Mouse (Mus musculus) brain, embryonic 18.5 days (tissue): ENCODE results near the gene Eid2.

ENCODE experiments used
- DNase-seq: peaks from one replicate; pipeline ENCODE4 v3.0.0-alpha.2; 2012; ENCODE audit warnings: low read depth, low spot score

Gene Eid2

GRCm38 (mm10) chr7:28290638-28291590 lies 23.2 kb downstream of the Eid2 start, which contains the start of gene Selenov:
TSS of gene Selenov (minus strand) at chr7:28291186.
- no peak for DNase-seq

DNA sequence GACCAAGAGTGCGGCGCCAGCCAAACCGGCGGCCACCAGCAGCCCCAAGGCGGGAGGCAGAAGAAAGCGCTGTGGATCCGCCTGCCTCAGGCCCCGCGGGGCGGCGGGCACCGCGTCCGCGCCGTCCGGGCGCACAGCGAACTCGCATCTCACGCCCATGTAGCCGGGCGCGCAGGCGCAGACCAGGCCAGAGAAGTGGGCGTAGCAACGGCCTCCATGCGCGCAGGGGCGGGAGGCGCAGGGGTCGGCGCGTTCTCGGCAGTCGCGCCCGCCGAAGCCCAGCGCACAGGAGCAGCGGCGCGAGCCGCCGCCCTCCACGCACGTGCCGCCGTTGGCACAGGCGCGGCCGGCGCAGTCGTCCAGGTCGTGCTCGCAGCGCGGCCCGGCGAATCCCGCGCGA lies 26.8 kb downstream of the Eid2 start:
- DNase-seq = no peak

DNA sequence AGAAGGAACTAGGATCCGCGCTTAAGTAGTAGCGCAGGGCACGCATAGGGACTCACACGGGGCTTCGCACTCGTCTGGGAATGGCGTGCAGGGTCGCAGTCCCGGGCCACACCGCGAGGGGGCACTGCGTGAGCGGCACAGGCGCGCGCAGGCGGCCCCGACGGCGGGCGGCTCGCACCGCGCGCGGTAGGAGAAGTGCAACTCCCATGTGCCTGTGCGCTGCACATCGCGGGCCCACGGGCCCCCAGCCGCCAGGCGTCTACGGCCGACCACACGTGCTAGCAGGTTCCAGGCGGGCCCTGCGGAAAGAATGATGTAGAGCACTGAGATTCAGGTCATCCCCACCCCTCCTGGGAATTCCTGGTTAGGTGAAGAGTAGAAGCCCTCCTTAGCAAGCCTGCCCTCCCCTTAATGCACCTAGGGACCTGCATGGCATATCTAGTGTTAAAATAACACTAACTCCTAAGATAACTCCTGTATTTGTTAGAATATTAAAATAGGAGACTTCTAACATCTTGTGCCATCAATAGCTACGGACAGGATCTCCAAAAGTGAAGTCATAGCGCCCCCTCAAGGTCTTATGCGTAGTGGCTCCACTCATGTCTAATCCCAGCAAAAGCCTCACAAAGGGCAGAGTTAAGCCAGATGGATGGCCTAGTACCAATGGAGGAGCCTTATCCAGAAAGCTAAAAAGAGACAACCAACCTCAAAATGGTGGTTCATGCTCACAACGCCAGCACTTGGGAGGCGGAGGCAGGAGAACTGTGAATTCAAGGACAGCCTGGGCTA lies 31.4 kb downstream of the Eid2 start:
- DNase-seq = no peak

- no peak for DNase-seq
These were observed 34.1 kb downstream of the Eid2 start, which contains the start of gene Dll3 for GRCm38 (mm10) chr7:28301616-28302433. TSS of gene Dll3 (minus strand) at chr7:28302238.

DNA sequence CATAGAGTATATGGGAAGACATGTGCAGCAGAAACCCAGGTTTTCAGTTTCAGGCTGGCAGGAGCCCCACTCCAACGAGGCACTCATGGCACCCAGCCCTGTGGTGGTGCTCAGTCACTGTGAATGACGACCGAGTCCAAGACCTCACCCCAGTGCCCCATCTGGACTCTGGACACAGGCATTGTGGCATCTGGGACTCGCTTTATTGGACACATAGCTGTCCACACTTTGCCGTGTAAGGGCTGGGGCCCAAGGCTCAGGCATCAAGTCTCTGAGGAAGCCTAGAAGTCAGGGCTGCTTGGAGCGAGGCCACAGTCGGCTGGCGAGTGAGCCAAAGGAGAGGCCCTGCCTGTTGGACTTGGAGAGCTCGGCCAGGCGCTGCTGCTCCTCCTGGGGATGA lies 38.0 kb downstream of the Eid2 start:
- no peak for DNase-seq

GRCm38 (mm10) chr7:28306216-28306615 lies 38.5 kb downstream of the Eid2 start:
- no peak for DNase-seq

- no peak for DNase-seq
These were observed 42.1 kb downstream of the Eid2 start for GRCm38 (mm10) chr7:28309737-28310136.

- DNase-seq = no peak
These were observed 43.7 kb downstream of the Eid2 start for GRCm38 (mm10) chr7:28311151-28311925.

- peak; percentile 93 for DNase-seq
These were observed 44.4 kb downstream of the Eid2 start, which contains the start of gene Timm50 for GRCm38 (mm10) chr7:28311926-28312543. TSS of gene Timm50 (minus strand) at chr7:28312072.

- DNase-seq = no peak
These were observed 50.4 kb downstream of the Eid2 start for GRCm38 (mm10) chr7:28318036-28318435.

DNA sequence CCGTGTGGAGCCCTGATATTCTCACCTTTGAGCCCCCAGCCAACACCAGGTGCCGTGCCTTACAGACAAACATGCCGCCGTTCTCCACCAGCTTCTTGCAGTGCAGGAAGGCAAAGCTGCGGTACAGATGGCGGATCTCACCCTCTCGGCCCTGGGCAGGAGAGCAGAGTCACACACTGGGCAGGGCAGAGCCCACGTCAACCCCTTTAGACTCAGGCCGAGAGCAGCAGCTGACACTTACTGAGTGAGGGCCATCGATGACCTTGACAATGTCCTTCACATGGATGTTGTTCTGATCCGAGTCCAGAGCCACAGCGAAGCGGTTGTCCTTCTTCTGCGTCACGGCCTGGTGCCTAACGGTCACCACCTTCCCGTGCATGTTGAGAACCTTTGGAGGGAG lies 51.0 kb downstream of the Eid2 start:
- no peak for DNase-seq
